Mouse (Mus musculus) heart, embryonic 11.5 days (tissue): ENCODE measurements around the gene Mdm2. TPM values are rescaled to one million over a fixed set of nuclear protein-coding genes. Genes with fewer than 3 reads are reported as not detected.
"Not testable (repeated sequence)": the region's sequence is repeated elsewhere in the genome, so short reads cannot be mapped to it uniquely, and the experiment has no call there.

Source experiments
- ATAC-seq: fragments of 200-750 bp; cut with Nextera tagmentation; replicated peaks from 2 replicates; pipeline ENCODE4 v1.8.0; 2017; ENCODE audit warnings: moderate library complexity; ENCODE audit not compliant: insufficient number of reproducible peaks, low FRiP score, low TSS enrichment
- H3K27ac ChIP-seq: fragments of 300-500 bp; sonication (generic); 2 replicates; pipeline ENCODE4 v1.5.1; 2014; ENCODE audit warnings: mild to moderate bottlenecking, low read depth, low read length
- H3K27me3 ChIP-seq: fragments of 300-500 bp; sonication (generic); 2 replicates; pipeline ENCODE4 v1.6.1; 2014; ENCODE audit warnings: mild to moderate bottlenecking, low read length, mixed read lengths; ENCODE audit not compliant: control insufficient read depth, insufficient read depth
- H3K36me3 ChIP-seq: fragments of 300-500 bp; sonication (generic); 2 replicates; pipeline ENCODE4 v1.6.1; 2014; ENCODE audit warnings: mild to moderate bottlenecking, low read length, moderate library complexity, mixed read lengths; ENCODE audit not compliant: control insufficient read depth, insufficient read depth
- H3K4me1 ChIP-seq: fragments of 300-500 bp; sonication (generic); 2 replicates; pipeline ENCODE4 v1.6.1; 2014; ENCODE audit warnings: low read length; ENCODE audit not compliant: control insufficient read depth, insufficient read depth
- H3K4me2 ChIP-seq: fragments of 300-500 bp; sonication (generic); 2 replicates; pipeline ENCODE4 v1.6.1; 2014; ENCODE audit warnings: mild to moderate bottlenecking, moderate library complexity
- H3K4me3 ChIP-seq: fragments of 300-500 bp; sonication (generic); 2 replicates; pipeline ENCODE4 v1.5.1; 2014; ENCODE audit warnings: low read depth, low read length
- H3K9ac ChIP-seq: fragments of 300-500 bp; sonication (generic); 2 replicates; pipeline ENCODE4 v1.6.1; 2014; ENCODE audit warnings: mild to moderate bottlenecking, low read depth, low read length, moderate library complexity
- H3K9me3 ChIP-seq: fragments of 300-500 bp; sonication (generic); replicated peaks from 2 replicates; pipeline ENCODE4 v1.6.1; 2016; ENCODE audit warnings: low read length; ENCODE audit not compliant: control insufficient read depth
- WGBS: fragments of 180-500 bp; shearing (Covaris S2); extraction: QIAGEN DNeasy Blood & Tissue Kit; methylation state at CpG from one replicate; pipeline ENCODE4 v1.1.7; 2014; ENCODE audit not compliant: insufficient replicate concordance; 5-methylcytosine and 5-hydroxymethylcytosine counted together
- polyA plus RNA-seq: library from polyadenylated mRNA; unstranded; fragments of >200 nt; fragmentation: Nextera tagmentation; extraction: Ambion mirVana; gene quantifications from 2 replicates; pipeline ENCODE4 v1.2.1, GENCODE M21; 2014

Mdm2 gene
- polyA plus RNA-seq: 54.7 and 62.2 TPM in 2 replicates

DNA sequence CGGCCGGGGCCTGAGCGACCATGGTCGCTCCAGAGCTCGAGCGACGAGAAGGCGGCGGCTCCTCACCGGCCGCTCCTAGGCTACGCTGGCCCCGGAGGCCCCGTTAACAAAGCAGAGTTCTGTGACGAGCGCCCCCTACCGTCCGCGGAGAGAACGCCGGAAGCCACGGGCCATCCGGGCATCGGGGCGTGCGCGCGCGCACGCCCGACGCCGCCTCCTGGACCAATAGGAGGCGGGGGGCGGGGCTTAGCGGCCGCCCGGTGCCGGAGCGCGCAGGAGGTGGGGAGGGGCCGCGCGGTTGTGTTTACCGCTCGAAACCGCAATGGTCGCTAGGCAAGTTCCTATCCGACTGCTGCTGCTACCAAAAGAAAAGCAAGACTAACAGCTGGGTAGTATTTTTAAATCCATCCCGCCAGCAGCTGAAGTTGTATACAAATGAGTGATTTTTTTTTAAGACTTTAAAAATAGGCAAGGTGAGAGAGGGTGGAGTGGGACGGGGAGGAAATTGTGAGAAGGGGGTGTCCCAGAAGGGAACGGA, at the start of gene Mdm2:
Gene Mdm2 (minus strand): TSS at position 155 of the 538 bp plus-strand sequence.
- WGBS: under 1% methylated on average over 50 of the region's 52 CpGs
- Histone ChIP-seq H3K9me3 (no peaks in the 10 kb centered on the region), H3K9ac (peak within 1 kb of the TSS; percentile 100), H3K4me3 (peak within 1 kb of the TSS; percentile 91), H3K27ac (peak within 1 kb of the TSS; percentile 99), H3K27me3 (no peaks in the 10 kb centered on the region), H3K4me1 (peaks cover 6% of the 10 kb centered on the region), H3K4me2 (peak within 1 kb of the TSS; percentile 71), H3K36me3 (peaks cover 7% of the 10 kb centered on the region; the same call in 1 of the 2 replicates)
- ATAC-seq: peak; percentile 92

DNA sequence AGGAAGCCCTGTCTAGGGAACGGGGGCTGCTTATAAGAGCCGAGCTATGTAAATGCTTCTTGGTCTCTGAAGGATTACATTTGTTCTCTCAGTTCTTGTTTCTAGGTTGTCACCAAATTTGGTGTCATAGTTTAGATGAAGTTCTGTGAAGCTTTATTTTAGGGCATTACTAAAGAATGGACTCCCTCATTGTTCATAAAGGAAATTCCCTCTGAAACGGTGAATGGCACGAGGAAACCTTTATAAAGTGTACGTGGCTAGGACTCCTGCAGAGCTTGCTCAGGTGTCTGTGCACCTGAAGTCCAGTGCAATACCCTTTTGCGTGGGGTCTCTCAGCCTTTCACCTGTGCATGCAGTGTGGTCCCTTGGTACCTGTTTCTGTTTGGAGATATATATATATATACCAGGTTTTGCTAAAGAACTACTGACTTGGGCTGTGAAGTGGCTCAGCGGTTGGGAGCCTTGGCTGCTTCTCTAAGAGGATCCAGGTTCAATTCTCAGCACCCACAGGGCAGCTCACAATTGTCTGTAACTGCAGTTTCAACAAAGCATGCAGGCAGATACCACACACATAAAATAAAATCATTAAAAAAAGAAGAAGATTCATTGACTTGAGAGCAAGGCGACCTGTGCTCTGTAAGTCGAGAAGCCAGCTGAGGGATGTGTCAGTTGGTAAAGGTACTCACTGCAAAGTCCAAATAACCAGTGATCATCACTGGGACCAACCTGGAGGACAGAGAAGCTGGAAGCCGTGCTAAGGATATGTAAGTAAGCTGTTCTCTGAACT, 49.5 kb upstream of the Mdm2 start:
- H3K4me3 ChIP-seq: no peak overlapping the region
- 92% methylated on average over 10 of the region's 10 CpGs for WGBS
- H3K36me3 ChIP-seq: peaks cover 72% of the 10 kb centered on the region

DNA sequence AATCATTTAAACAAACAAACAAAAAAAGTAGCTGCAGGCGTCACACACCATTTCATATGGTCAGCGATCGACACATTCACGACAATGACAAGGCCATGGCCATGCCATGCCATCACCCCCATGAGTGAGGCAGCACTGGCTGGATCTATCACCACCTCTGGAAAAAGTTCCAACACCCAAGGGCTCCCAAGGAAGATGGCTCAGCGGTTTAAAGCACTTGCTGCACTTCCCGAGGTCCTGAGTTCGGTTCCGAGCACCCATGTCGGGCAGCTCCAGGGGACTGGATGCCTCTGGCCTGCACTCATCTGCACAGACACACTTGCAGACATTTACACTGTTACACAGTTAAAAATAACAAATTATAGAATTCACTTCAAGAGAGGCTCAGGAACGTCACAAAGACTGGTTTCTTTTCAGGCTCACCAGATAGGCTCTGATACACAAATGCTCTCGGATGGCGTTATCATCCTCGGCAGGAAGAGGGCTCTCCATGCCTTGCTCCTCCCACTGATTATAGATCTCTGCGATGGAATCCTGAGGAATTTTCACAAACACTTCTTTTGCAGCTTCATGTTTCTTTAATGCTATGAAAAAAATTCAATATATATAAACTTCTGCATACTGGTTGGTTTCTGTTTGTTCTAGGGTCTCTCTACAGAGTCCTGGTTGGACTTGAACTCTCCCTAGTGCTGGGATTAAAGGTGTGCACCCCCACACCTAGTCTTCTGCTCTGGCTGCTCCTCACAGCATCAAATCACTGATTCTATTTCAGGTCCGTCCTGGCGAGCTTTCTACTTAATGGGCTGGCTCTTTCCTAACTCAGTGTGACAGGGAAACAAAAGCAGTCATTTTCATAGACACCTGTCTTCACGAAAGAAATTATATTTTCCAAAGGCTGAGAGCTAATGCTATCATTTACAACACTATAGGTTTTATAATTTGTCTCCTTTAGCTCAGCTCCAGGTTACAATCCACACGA, 48.5 kb upstream of the Mdm2 start:
- H3K27ac ChIP-seq: no peak overlapping the region
- H3K4me3 ChIP-seq: no peak overlapping the region
- H3K27me3 ChIP-seq: no peaks in the 10 kb centered on the region
- H3K9ac ChIP-seq: no peak overlapping the region
- no peak overlapping the region for H3K4me2 ChIP-seq
- no peaks in the 10 kb centered on the region for H3K9me3 ChIP-seq
- H3K4me1 ChIP-seq: no peaks in the 10 kb centered on the region
- 84% methylated on average over 18 of the region's 18 CpGs for WGBS
- no peak for ATAC-seq
- peaks cover 68% of the 10 kb centered on the region for H3K36me3 ChIP-seq

More for the DNA sequence above, 49.5 kb upstream of the Mdm2 start:
- no peak overlapping the region for H3K27ac ChIP-seq
- no peak overlapping the region for H3K9ac ChIP-seq
- no peaks in the 10 kb centered on the region for H3K4me1 ChIP-seq
- no peak overlapping the region for H3K4me2 ChIP-seq
- no peaks in the 10 kb centered on the region for H3K27me3 ChIP-seq
- no peaks in the 10 kb centered on the region for H3K9me3 ChIP-seq
- ATAC-seq: no peak

DNA sequence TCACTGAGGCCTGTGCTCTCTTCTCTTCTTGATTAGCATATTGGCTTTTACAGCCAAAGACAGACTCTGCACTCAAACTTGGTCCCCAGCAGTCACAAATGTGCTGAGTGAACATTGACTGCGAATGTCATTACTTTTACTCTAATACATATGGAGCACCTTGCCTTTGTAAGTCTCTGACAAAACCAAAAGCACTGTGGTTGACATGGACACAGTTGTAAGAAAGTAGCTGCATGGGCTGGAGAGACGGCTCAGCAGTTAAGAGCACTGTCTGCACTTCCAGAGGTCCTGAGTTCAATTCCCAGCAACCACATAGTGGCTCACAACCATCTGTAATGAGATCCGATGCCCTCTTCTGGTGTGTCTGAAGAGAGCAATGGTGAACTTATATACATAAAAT, 47.8 kb upstream of the Mdm2 start:
- H3K4me3 ChIP-seq, H3K27me3 ChIP-seq, H3K9ac ChIP-seq, H3K27ac ChIP-seq, H3K4me2 ChIP-seq, H3K9me3 ChIP-seq, H3K4me1 ChIP-seq, ATAC-seq: not testable (repeated sequence)
- WGBS: 97% methylated on average over 3 of the region's 3 CpGs
- peaks cover 63% of the 10 kb centered on the region for H3K36me3 ChIP-seq

DNA sequence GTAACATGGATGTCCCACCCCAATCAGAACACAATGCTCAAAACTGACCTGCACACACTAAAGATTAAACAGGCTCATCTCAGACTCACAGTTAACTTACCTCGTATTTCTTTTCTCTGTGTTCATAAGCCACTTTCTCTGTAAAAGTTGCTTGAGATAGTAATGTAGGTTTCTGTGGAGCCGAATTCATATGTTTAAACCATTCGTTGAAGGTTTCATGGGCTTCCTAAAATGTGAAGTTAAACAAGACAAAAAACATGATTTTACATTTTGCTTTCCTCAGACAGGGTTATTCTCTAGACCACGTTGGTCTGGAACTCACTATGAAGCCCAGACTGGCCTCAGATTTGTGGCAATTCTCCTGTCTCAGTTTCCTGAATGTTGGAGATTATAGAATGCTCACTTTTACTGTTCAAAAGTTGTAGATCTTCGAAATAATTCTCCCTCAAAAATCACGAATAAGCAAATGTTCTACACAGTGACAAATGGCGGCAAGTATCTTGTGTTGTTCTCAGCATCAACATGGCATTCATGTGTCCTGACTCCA, 47.3 kb upstream of the Mdm2 start:
- no peak for ATAC-seq
- WGBS: 94% methylated on average over 7 of the region's 7 CpGs
- H3K27me3 ChIP-seq: no peaks in the 10 kb centered on the region
- H3K9ac ChIP-seq: no peak overlapping the region
- no peak overlapping the region for H3K27ac ChIP-seq
- peaks cover 60% of the 10 kb centered on the region for H3K36me3 ChIP-seq
- H3K4me1 ChIP-seq: no peaks in the 10 kb centered on the region
- H3K4me3 ChIP-seq: no peak overlapping the region
- H3K9me3 ChIP-seq: no peaks in the 10 kb centered on the region
- no peak overlapping the region for H3K4me2 ChIP-seq

DNA sequence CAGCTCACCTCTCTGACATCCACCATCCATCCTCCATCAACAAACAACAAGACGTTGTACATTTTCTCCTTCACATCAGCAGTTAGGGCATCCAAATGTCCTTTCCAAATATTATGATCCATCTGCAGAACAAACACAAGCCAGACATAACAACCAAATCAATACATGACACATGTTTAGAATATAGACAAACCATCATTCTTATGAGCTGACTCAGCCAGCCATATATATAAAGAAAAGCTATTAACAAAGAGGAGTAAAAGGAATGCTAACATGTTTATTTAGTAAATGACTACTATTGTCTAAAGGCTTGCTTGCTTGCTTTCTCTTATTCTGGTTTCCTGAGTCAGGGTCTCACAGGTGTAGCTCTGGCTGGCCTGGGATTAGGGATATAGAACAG, 46.7 kb upstream of the Mdm2 start:
- Histone ChIP-seq H3K4me1 (no peaks in the 10 kb centered on the region), H3K4me3 (no peak overlapping the region)
- ATAC-seq: no peak

DNA sequence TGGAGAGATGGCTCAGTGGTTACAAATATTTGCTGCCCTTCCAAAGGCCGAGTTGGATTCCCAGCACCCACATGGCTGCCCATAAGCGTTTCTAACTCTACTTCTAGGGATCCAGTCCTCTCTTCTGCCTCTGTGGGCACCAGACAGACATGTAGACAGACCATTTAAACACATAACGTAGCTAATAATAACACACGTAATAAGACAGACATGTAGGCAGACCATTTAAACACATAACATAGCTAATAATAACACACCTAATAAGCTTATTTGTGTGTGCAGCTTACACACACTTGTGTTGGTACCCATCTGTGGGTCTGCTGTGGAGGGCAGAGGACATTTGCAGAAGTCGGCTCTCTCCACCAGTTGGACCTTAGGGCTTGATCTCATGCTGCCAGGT, 46.2 kb upstream of the Mdm2 start:
- Histone ChIP-seq H3K9ac (no peak overlapping the region), H3K36me3 (peaks cover 52% of the 10 kb centered on the region), H3K27ac (no peak overlapping the region), H3K27me3 (no peaks in the 10 kb centered on the region), H3K4me3 (no peak overlapping the region), H3K9me3 (no peaks in the 10 kb centered on the region), H3K4me1 (no peaks in the 10 kb centered on the region), H3K4me2 (no peak overlapping the region)
- no peak for ATAC-seq
- 93% methylated on average over 5 of the region's 5 CpGs for WGBS

More for the DNA sequence above, 46.7 kb upstream of the Mdm2 start:
- H3K4me2 ChIP-seq: no peak overlapping the region
- peaks cover 54% of the 10 kb centered on the region for H3K36me3 ChIP-seq
- H3K9me3 ChIP-seq: no peaks in the 10 kb centered on the region
- WGBS: 95% methylated on average over 1 of the region's 1 CpGs
- H3K9ac ChIP-seq: no peak overlapping the region
- no peak overlapping the region for H3K27ac ChIP-seq
- H3K27me3 ChIP-seq: no peaks in the 10 kb centered on the region

DNA sequence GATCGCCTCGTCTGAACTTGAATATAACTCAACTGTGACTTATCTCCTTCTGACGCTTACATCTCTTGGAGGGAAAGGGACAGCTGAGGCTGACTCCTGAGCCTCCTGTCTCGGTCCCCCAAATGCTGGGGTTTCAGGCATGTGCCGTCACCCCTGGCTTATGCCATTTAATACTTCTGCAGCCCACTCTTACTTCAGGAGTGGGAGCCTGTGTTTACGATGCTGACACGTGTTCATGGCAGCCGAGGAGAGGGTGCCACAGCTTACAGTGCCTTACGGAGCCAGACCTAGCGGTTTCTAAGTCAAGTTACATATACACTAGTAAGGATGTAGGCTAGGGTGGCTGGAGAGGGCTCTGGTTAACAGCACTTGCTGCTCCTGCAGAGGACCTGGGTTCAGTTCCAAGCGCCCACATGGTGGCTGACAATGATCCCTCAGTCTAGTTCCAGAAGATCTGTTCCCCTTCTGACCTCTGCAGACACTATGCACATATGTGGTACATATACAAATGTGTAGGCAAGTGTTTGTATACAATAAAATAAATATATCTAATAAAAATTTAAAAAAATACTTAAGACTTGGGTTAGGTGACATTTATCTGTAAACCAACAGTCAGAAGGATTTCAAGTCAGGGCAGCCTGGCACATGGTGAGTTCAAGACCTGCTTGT, 45.4 kb upstream of the Mdm2 start:
- H3K27ac ChIP-seq: no peak overlapping the region
- no peak for ATAC-seq
- H3K9me3 ChIP-seq: no peaks in the 10 kb centered on the region
- peaks cover 52% of the 10 kb centered on the region for H3K36me3 ChIP-seq
- H3K9ac ChIP-seq: no peak overlapping the region
- no peaks in the 10 kb centered on the region for H3K4me1 ChIP-seq
- no peak overlapping the region for H3K4me3 ChIP-seq
- WGBS: 96% methylated on average over 11 of the region's 11 CpGs
- no peak overlapping the region for H3K4me2 ChIP-seq
- no peaks in the 10 kb centered on the region for H3K27me3 ChIP-seq
